Mouse (Mus musculus) frontal cortex, adult (tissue): ENCODE measurements around the gene Gm2696.

ENCODE experiments used
- ATAC-seq: cut with Nextera tagmentation; 2 replicates; pipeline ENCODE4 v1.9.2; 2017; ENCODE audit warnings: mild to moderate bottlenecking, moderate library complexity, mixed read lengths; ENCODE audit not compliant: low TSS enrichment

The Gm2696 gene

DNA sequence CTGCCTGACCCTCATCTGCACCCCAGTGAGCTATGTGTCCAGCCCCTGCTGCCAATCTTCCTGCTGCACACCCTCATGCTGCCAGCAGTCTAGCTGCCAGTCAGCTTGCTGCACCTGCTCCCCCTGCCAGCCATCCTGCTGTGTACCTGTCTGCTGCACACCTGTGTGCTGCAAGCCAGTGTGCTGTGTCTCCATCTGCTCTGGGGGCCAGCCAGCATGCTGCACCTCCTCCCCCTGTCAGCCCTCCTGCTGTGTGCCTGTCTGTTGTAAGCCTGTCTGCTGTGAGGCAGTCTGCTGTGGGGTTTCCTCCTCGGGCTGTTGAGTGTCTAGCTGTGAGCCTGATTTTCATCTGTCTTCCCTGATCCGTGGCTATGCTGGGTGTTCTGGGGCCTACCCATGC is 32.5 kb downstream of the Gm2696 start:
- no peak for ATAC-seq

DNA sequence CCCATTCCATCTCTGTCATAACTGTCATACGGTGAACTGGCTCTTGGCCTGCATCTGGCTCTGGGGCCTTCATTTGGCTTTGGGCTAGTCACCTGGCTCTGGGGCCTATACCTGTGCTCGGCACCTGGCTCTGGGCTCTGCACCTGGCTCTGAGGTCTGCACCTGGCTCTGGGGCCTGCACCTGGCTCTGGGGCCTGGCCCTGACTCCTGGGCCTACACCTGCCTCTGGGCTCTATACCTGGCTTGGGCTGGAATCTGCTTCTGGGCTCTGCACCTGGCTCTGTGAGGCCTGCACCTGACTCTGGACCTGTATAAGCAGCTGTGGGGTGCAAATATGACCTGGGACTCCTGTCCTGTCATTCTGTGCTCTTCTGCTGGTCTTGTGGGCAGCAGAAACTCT is 33.1 kb downstream of the Gm2696 start:
- no peak for ATAC-seq

- ATAC-seq: no peak
Measured at GRCm38 (mm10) chr10:77852559-77852958, 38.1 kb downstream of the Gm2696 start, which contains the start of gene Gm10318. Gene Gm10318, plus strand, starts transcription at chr10:77852859.

GRCm38 (mm10) chr10:77861675-77862074 is 47.2 kb downstream of the Gm2696 start, which contains the start of gene Gm3285:
Gene Gm3285, plus strand, starts transcription at chr10:77861975.
- no peak for ATAC-seq

DNA sequence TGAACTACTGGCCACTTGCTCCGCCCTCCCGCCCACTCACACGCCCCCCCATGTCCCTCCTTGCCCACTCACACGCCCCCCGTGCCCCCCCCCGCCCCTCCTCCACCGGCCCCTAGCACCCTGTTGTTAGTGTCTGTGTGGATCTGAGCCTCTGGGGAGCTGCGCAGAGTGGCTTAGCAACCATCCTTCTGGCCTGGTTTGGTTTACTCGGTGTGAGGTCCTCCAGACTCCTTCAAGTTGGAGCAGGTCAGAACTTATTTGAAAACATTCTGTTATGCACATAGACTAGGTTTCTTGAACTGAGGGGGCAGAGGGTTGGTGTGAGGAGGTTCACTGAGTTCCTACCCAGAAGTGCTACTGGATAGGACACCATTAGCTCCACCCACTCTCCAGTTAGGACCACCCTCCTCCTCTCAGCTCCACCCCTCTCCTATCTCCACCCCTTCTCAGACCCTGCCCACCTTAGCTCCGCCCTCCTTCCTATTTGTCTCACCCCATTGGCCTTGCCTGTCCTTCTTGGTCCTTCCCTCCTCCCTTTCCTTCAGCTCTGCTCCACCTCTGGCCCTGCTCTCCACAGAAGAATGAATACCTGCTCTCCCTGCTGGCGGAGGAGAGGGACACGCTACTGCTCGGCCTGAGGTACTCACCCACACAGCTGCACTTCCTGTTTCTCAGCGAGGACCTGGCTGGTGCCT is 49.7 kb downstream of the Gm2696 start:
- ATAC-seq: no peak

DNA sequence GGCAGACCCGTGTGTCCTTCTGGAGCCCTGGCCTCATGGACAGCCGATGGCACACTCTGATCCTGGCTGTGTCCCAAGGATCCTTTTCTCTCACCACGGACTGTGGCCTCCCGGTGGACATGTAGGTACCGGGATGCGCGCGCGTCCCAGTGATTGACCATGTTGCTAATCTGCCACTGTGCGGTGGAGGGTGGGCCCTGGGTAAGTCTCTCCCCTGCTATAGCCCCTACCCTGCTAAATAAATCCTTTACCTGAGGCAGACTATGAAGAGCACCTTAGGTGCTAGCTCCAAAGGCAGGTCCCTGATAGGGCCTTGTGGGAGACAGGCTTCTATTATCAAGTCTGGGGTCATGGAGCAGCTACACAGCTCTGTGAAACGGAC is 50.3 kb downstream of the Gm2696 start:
- no peak for ATAC-seq

DNA sequence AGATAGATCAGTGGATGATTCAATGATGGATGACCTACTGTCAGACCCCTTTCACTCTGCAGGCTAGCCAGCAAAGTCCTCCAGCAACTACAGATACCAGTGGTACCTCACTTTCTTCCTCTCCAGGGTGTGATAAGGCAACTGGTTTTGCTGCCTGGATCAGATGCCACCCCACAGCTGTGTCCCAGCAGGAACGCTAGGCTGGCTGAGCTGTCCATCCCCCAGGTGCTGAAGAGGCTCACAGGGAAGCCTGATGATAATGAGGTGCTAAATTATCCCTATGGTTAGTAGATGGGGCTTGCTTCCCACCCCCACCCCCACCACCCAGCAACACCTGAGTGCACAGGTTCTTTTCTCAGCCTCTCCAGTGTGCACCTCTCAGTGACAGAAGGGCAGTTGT is 53.1 kb downstream of the Gm2696 start:
- ATAC-seq: no peak

DNA sequence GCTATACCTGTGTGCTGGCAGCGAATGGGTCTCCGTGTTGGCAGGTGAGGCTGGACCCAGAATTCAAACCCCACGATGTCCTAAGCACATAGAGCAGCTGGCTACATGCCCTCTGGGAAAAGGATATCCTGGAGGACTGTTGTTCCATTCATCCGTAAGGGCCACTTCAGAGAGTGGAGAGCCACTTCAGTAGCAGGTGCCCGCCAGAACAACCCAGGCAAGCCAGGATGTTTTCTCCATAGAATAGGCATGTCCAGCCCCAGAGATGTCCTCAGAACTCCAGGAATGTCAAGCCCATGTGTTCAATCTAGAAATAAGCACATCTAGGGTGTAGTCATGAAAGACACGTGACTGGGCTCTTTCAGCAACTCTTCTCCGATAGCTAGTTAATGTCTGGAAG is 55.2 kb downstream of the Gm2696 start:
- no peak for ATAC-seq

DNA sequence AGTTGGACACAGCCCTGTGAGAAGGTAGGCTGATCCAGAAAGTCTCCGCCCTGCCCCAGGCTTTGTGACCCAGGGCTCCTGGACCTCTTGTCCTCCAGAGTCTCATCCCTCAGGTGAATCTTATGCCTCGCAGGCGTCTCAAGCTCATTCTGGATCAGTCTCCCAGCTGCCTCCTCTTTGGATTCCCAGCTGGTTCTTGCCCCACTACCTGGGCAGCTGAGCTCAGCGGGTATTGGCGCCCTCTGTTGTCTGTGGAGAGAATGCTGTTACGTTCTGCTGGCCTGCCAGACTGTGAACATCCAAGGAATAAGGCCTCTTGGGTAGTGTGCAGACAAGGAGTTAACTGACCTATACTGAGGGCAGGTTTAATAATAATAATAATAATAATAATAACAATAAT is 64.5 kb downstream of the Gm2696 start:
- peak; percentile 70; the same call in 1 of the 2 replicates for ATAC-seq

DNA sequence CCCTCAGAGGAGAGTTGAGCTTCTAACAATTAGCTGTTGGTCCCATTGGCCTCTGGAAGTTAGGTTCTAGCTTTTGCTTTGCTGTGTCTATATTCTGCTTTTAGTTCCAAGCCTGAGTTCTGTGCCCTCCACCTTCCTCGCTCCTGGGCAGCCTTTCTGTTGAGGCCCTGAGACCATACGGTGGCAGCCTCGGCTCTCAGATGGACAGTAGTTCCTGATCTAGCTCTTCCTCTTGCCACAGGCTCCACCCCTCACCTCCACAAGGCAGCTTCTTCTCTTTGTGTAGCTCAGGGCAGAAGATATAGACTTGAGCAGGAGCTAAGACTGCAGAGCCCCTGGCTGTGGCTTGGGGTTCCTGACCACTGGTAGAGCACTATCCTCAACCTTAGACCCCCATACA is 65.8 kb downstream of the Gm2696 start:
- ATAC-seq: no peak

DNA sequence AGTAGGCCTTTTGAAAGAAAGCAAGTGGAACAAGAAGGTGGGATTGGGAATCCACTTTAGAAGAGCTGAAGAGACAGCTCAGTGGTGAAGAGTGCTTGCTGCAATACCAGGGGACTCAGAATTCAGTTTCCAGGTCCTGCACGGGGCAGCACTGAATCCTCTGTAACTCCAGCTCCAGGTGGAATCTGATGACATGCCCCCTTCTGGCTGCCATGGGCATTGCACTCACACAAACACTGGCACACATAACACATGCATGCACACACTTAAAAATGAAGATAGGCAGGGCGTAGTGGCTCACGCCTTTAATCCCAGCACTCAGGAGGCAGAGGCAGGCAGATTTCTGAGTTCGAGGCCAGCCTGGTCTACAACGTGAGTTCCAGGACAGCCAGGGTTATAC is 68.1 kb downstream of the Gm2696 start:
- ATAC-seq: no peak
